Mouse (Mus musculus) ES-E14 (cell line): Measurements from ENCODE around the gene Wdr48.

Source experiments
- CHD2 ChIP-seq: IDR thresholded peaks from 2 replicates; pipeline ENCODE4 v1.6.1; 2014; ENCODE audit warnings: mild to moderate bottlenecking, low read depth, low read length, inconsistent platforms
- HCFC1 ChIP-seq: IDR thresholded peaks from 2 replicates; pipeline ENCODE4 v1.6.1; 2012; ENCODE audit warnings: low read length, inconsistent platforms, borderline replicate concordance; ENCODE audit not compliant: insufficient read depth
- ZC3H11A ChIP-seq: IDR thresholded peaks from 2 replicates; pipeline ENCODE4 v1.6.1; 2012; ENCODE audit warnings: low read depth, mild to moderate bottlenecking, inconsistent platforms, low read length, borderline replicate concordance
- ZNF384 ChIP-seq: IDR thresholded peaks from 2 replicates; pipeline ENCODE4 v1.6.1; 2012; ENCODE audit warnings: low read depth, low read length, inconsistent platforms

GRCm38 (mm10) chr9:119962216-119962615, 67.5 kb downstream of the Wdr48 start:
- TF ChIP-seq ZNF384 = no peak
- TF ChIP-seq CHD2 = no peak
- no peak for TF ChIP-seq ZC3H11A
- no peak for TF ChIP-seq HCFC1
